Mouse (Mus musculus): ENCODE data around the gene Srgap1.
"Not testable (repeated sequence)": the region's sequence is repeated elsewhere in the genome, so short reads cannot be mapped to it uniquely, and the experiment has no call there.

DNA sequence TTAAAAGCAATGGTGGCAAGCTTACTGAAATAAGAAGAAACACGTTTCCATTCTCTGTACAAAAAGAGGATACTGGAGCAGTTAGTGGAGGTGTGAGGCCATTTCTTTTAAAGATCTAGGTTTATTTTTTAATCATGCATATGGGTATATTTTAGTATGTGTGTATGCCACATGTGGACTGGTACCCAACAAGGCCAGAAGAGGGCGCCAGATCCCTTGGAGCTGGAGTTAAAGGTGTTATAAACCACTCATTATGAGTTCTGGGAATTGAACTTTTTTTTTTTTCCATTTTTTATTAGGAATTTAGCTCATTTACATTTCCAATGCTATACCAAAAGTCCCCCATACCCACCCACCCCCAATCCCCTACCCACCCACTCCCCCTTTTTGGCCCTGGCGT, 279.8 kb downstream of the Srgap1 start:
- not testable (repeated sequence) for TF ChIP-seq POLR2A (IDR thresholded peaks at IDR 0.05; ENCODE audit: borderline replicate concordance, control insufficient read depth, low read depth, low read length)
- peak; percentile 64 for TF ChIP-seq CTCF (IDR thresholded peaks at IDR 0.05; ENCODE audit: control insufficient read depth, insufficient read depth, low read length)
